Mouse (Mus musculus) gastrocnemius, postnatal 10 days (tissue): ENCODE results near the gene Adamts9. TPM values are rescaled to one million over a fixed set of nuclear protein-coding genes. Genes with fewer than 3 reads are reported as not detected.

Experiments used
- DNase-seq: peaks from one replicate; pipeline ENCODE4 v3.0.0; 2021; ENCODE audit warnings: mixed read lengths
- total RNA-seq, 2 experiments: library from RNA; stranded (reverse); gene quantifications; 2 replicates each; pipeline ENCODE4 v1.2.3; 2021

Gene Adamts9
- total RNA-seq, 2 experiments from 2014 or later, result 17.8 to 27.5 TPM

GRCm38 (mm10) chr6:92804254-92804971, 138.9 kb downstream of the Adamts9 start:
- DNase-seq, result no peak

- DNase-seq, result peak; percentile 34
Measured at GRCm38 (mm10) chr6:92803213-92803612, 140.1 kb downstream of the Adamts9 start.

GRCm38 (mm10) chr6:92802421-92802820, 140.9 kb downstream of the Adamts9 start:
- DNase-seq, result no peak

- no peak for DNase-seq
Measured at GRCm38 (mm10) chr6:92801462-92801861, 141.8 kb downstream of the Adamts9 start.

DNA sequence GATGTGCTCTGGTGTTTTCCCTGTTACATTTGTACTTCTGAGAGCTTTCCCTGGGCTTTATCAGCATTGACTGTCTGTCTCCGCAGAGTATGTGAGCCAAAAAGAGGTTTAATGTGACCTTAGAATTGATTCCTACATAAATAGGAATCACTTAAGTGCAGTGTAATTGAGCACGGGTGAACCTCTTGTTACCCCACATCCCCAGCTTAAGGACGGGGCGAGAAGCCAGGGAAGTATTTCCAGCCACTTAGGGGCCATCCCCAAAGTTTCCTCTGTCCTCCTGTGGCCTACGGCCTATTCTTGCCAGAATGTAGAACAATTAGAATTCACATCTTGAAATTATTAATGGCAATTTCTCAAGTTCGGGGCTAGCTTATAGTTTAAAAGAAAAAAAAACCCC, 149.5 kb downstream of the Adamts9 start:
- DNase-seq, result no peak

DNA sequence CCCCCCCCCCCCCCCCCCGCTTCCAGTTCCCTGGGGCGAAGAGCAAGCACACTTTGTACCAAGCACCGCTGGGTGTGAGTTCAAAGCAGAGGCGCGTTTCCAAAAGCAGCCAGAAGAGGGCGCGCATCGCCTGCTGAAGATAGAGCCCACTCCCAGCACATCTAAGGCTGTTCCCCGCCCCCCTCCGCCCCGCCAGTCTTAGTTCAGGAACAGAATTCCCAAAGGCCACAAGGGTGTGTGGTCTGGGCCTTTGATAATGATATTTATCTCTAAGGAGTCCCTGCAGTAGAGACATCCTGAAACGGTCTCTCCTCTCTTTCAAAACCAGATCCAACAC, 155.9 kb downstream of the Adamts9 start:
- DNase-seq, result peak; percentile 92

DNA sequence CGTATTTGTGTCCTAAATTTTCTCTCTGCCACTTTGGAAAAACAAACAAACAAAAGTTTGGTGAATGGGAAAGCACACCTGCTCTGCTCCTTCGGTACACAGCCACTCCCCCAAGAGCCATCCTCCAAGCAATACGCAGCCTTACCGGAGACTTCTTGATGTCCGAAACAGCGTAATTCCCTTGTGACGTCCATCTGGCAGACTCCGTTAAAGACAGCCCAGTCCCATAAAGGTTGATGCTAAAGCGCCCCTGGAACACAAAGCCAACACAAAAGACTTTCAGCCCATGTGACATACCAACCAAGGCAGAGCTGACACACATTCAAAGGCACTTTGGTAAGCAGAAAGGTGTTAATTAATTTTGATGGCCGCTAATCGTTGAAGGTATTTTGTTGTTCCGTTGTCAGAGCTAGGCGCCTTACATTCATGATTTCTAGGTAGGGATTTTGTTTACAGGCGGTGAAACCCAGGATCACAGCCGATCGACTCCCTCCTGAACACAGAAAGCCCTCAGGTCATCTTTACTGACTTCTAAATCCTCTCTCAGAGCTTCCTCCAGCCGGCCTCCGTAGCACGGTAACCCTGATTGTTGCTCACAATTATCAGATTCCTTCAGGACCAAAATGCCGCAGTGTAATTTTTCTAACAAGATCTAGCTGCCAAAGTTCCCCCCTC, 156.5 kb downstream of the Adamts9 start:
- DNase-seq, result no peak

DNA sequence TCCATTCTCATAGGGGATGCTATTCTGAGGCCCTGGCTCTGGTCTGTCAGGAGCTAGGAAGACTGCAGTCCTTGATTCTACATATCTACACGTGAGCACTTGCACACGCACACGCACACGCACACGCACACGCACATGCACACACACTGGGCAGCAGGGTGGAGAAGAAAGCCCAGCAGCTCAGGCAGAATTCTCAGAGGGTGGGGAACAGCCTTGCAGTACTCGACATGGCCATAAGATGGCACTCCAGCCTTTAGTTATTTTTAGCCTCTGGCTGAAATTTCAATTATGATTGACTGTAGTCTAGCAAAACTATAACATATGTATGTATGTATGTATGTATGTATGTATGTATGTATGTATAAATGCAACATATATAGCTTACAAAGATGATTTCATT, 158.5 kb downstream of the Adamts9 start:
- peak; percentile 63 for DNase-seq

- DNase-seq, result no peak
Measured at GRCm38 (mm10) chr6:92781446-92781845, 161.8 kb downstream of the Adamts9 start.

- no peak for DNase-seq
Measured at GRCm38 (mm10) chr6:92779935-92780205, 163.4 kb downstream of the Adamts9 start.

GRCm38 (mm10) chr6:92779140-92779934, 164.0 kb downstream of the Adamts9 start:
- DNase-seq, result no peak

DNA sequence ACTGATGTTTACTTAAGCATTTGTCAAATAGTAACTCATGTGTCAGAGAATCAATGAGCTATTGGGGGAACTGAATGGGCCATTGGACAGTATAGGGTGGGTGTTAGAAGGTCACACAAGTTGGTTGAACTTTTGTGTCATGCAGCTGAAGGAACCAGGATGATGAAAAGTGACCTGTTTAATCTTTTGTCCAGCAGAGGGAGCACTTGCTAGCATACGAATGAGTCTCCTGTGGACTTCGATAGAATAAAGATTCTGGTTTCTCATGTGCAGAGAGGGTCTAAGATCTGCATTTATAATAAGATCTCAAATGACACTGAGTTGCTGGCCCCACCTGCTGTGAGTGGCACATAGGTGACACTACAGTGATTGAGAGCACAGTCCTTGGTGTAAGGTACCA, 166.9 kb downstream of the Adamts9 start:
- DNase-seq, result no peak

- no peak for DNase-seq
Measured at GRCm38 (mm10) chr6:92762372-92762771, 180.9 kb downstream of the Adamts9 start.

DNA sequence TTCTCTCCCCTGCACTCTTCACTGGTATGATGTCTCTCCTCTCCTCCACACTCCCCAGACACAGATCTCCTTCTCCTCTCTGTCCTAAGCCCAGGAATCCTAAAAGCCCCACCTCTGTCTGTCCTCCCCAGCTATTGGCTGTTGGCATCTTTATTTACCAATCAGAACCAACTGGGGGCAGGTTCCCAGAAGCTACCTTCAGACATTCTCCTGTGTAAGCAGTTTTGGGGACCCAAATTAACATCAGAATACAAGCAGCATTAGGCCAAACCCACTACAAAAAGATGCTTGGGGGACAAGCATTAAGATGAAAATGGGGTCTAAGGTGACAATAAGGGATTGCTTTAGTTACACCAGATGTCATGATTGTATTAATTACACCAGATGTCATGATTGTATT, 183.7 kb downstream of the Adamts9 start:
- DNase-seq, result no peak

DNA sequence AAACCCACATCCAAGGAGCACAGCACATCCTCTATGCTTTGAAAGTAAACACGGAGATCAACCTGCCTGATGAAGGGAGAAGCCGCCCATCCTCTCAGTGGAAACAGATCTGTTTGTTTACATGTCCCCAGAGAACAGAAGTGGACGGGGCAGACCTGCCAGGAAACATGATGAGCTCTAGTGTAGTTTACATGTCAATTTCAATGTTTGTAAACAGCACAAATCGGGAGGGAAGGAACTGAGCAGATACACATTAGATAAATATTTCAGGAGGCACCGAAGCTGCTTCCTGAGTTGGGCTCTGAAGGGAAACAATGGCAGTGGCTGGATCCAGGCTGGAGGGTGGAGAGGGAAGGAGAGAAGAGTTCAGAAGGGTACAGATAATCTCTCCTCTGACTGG, 187.5 kb downstream of the Adamts9 start:
- no peak for DNase-seq

DNA sequence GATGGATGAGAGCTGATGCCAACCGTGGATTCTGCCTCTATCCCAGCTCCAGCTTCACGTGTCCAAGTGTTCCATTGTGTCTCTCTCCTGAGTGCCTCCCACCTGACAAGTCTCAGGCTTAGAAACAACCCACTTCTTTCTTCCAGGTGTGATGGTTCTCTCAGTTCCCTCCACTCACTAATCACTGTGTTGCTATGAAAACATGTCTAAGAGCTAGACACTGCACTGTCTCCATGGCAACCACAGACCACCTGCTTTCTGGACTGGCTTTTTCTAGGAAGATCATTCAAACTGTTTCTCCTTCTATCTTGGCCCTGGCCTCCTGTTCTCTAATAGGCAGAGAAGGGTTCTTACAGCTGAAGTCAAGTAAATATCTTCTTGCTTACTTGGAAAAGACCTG, 190.6 kb downstream of the Adamts9 start:
- DNase-seq, result no peak

DNA sequence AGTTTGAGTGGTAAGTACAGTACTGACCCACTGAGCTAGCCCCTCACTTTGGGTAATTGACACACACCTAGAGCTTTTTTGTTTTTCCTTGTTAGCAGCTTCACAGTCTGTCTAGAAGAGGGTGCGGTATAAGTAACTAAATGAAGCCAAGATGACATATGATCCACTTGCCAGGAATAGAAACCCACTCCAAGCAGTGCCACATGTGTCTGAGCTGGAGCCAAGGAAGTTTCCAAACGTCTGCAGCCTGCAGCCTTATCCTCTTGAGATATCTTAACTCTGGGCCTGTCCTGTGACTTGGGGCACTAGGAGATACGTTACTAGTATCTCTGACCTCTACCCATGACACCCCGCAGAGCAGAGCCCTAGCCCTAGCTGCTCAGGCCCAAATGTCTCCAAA, 193.9 kb downstream of the Adamts9 start:
- DNase-seq, result no peak

DNA sequence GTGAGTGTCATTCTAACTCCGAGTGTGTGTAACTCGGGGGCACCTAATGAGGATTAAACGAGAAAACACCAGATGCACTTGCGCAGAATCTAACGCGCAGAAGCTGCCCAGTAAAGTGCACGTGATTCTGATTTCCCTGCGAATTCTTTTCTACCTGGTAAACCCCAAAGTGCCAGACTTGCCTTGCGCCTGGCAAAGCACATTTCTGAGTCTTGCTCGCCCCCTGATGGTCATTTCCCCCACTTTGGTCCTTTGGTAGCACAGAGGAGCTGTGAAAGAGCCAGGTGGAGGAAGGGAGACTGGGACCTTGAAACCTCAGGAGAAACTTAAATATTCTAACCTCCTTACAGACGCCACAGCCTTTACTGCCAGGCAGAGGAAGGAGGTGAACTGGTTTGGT, 199.7 kb downstream of the Adamts9 start:
- DNase-seq, result peak; percentile 59

DNA sequence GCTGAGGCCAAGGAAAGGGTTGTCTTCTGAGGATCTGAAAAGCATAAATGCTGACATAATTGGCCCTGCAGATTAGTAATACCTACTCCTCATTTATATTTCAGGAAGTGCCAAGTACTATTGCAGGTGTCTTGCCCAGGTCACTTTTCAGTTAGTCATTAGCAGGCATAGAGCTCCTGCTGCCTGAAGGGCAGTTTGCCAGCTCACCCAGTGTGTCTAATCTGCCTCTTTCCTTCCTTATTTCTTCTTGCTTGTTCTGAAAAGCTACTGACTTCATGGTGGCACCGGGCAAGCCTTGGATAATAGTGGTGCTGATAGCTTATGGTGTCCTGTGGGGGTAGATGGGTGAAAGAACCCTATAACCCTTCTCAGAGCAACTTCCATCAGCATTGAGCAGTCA, 206.2 kb downstream of the Adamts9 start:
- DNase-seq, result no peak

DNA sequence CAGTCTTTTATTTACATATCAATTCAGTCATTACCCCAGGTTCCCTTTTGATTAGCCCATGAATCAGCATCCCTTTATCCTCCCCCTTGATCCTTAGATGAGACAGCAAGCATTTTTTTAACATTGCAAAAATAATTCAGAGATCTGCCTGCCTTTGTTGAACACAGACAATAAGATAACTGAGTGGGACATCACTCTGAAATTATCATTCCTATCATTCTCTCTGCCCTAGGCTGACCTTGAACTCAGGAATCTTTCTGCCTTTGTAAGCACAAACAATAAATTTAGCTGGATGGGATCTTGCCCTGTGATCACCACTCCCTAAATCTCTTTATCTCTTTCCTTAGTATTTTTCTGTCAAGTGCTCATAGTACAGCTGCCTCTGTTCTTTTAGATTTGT, 209.6 kb downstream of the Adamts9 start:
- no peak for DNase-seq

GRCm38 (mm10) chr6:92728514-92728913, 214.8 kb downstream of the Adamts9 start:
- no peak for DNase-seq

DNA sequence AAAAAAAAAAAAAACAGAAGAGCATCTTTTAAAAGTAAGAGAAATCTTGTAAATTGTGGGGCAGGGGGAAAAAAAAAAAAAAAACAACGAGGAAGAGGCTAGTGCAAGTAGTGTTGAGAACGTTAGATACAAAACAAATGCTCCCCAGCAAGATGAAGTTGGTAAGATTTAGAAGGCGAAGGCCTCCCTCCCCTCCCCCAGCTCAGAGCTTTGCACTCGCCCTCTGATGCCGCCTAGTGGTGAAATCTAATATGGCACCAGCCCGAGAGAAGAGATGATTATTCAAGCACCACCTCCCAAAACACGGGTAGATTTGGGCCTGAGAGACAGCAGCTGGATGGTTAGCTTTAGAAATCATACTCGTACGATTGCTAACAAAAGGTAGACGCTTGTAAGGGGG, 215.2 kb downstream of the Adamts9 start:
- DNase-seq, result peak; percentile 94

DNA sequence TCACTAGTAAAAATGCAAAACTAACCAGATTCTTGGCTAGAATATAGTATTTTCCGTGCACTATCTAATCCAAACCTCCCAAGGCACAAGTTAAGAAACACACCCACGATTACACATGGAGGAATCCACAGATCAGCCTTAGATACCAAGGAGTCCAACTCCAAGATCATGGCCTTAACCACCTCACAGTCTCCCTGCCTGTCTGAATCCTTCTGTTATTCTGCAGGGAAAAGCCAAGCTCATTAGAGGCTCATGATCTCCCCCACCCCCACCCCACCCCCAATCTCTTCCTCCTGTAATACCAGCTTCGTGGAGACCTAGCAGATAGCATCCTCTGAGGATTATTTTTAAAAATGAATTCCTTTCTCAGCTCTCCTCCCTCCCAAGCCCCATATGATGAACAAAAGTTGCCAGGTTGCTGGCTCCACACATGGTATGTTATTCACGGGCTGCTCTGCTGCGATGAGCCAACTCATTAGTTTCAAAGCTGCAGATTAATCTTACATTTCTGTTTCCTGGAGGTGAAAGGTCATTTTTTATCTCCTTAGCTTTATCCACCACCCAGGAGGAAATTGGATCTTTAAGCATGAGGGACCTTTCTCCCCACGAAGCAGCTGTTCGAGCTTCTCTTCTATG, 215.8 kb downstream of the Adamts9 start:
- DNase-seq, result no peak
